Mouse (Mus musculus) macrophage (primary cell): Measurements from ENCODE around the gene Gm21788. TPM values are rescaled to one million over a fixed set of nuclear protein-coding genes. Genes with fewer than 3 reads are reported as not detected.
"Not testable (repeated sequence)": the region's sequence is repeated elsewhere in the genome, so short reads cannot be mapped to it uniquely, and the experiment has no call there.

ENCODE experiments used
- H3K27ac ChIP-seq: fragments of 350-480 bp; formaldehyde crosslinking; 2 replicates; pipeline ENCODE4 v1.9.0; 2021
- H3K36me3 ChIP-seq: fragments of 350-480 bp; formaldehyde crosslinking; 2 replicates; pipeline ENCODE4 v1.9.0; 2021; ENCODE audit errors: inconsistent target
- H3K4me3 ChIP-seq: fragments of 350-480 bp; formaldehyde crosslinking; 2 replicates; pipeline ENCODE4 v1.9.0; 2021; ENCODE audit errors: inconsistent target
- H3K79me2 ChIP-seq: fragments of 350-480 bp; formaldehyde crosslinking; 2 replicates; pipeline ENCODE4 v1.9.0; 2021; ENCODE audit errors: inconsistent target
- WGBS: methylation state at CpG from one replicate; pipeline ENCODE4 v1.1.7; 2026; ENCODE audit warnings: inconsistent platforms; ENCODE audit not compliant: missing documents; 5-methylcytosine and 5-hydroxymethylcytosine counted together
- polyA plus RNA-seq: library from polyadenylated mRNA; stranded (reverse); fragments of 250-400 nt; gene quantifications from 3 replicates; pipeline ENCODE4 v1.2.4, GENCODE M21; 2018; ENCODE audit warnings: inconsistent platforms
- total RNA-seq, 78 experiments: library from RNA; depleted of rRNA; stranded (reverse); fragments of 250-400 nt; gene quantifications; 1 replicate in 9 of 78; 2 replicates in 24 of 78; 3 replicates in 43 of 78; 4 replicates in 2 of 78; pipeline ENCODE4 v1.2.4; 2018; ENCODE audit warnings: inconsistent platforms in 56 of 78

Gene Gm21788
- total RNA-seq (2018; cell fraction: chromatin; rRNA removed), result not detected
- total RNA-seq (2018; cell fraction: cytosol; rRNA removed), result not detected
- total RNA-seq (2018; cell fraction: nucleus; rRNA removed), result not detected
- not detected in 3 replicates for polyA plus RNA-seq

DNA sequence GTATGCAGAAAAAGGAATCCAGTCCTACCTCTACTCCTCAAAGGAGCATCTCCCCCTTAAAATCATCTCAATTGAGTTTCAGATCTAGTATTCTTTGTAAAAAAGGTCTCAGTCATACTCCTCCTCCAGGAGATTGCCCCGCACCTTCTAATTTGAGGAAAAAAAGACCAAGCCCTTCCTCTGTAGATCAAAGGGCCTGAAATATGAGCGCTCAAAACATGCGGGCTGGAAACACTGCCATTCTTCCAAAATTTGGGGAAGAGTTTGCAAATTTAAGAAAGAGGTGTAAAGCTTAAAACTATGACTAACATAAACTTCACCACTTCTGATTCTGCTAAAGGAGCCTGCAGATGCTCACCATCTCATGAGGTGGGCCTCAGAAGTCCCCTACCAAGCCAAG is at the start of gene Gm21788:
Gene Gm21788, plus strand, starts transcription at position 301 of the 400 bp plus-strand sequence.
- not testable (repeated sequence) for H3K79me2 ChIP-seq, H3K4me3 ChIP-seq, H3K27ac ChIP-seq, H3K36me3 ChIP-seq
- no CpG with 5 or more reads among the region's 3 CpGs for WGBS

Other genes starting within 250 kb of the Gm21788 start
- not detected in 3 replicates for gene Gm21244, start 235.7 kb upstream of the Gm21788 start, polyA plus RNA-seq
- not detected in 3 replicates for gene Gm28998, start 151.2 kb upstream of the Gm21788 start, polyA plus RNA-seq
- not detected in 3 replicates for gene Gm20826, start 233.5 kb downstream of the Gm21788 start, polyA plus RNA-seq